Mouse (Mus musculus): ENCODE measurements around the gene Tnfsf9.

The Tnfsf9 gene

GRCm38 (mm10) chr17:57135635-57136034 is 30.5 kb downstream of the Tnfsf9 start:
- DNase-seq, result no peak

- no peak for DNase-seq
Observed at GRCm38 (mm10) chr17:57138676-57139075, 33.6 kb downstream of the Tnfsf9 start.

GRCm38 (mm10) chr17:57139708-57140107 is 34.6 kb downstream of the Tnfsf9 start:
- no peak for DNase-seq

GRCm38 (mm10) chr17:57143704-57144103 is 38.6 kb downstream of the Tnfsf9 start:
- no peak for DNase-seq

GRCm38 (mm10) chr17:57145115-57145514 is 40.0 kb downstream of the Tnfsf9 start:
- DNase-seq, result no peak

- DNase-seq, result no peak
Observed at GRCm38 (mm10) chr17:57148343-57148742, 43.2 kb downstream of the Tnfsf9 start.

- DNase-seq, result peak; percentile 23 to 27
Observed at GRCm38 (mm10) chr17:57148994-57149803, 44.1 kb downstream of the Tnfsf9 start, which contains the start of gene Cd70. TSS of gene Cd70 (minus strand) at chr17:57149777.

- no peak for DNase-seq
Observed at GRCm38 (mm10) chr17:57153006-57153405, 47.9 kb downstream of the Tnfsf9 start.

GRCm38 (mm10) chr17:57153787-57154186 is 48.7 kb downstream of the Tnfsf9 start:
- DNase-seq, result no peak
